Mouse (Mus musculus) megakaryocyte, embryonic 14.5 days (primary cell): ENCODE data around the gene Calm3. TPM values are rescaled to one million over a fixed set of nuclear protein-coding genes. Genes with fewer than 3 reads are reported as not detected.

Experiments
- H3K27me3 ChIP-seq: replicated peaks from 2 replicates; pipeline ENCODE3; 2012; ENCODE audit warnings: inconsistent platforms
- H3K36me3 ChIP-seq: replicated peaks from 2 replicates; pipeline ENCODE3; 2012; ENCODE audit warnings: low read length, inconsistent platforms, mixed read lengths
- H3K4me1 ChIP-seq: 2 replicates; pipeline ENCODE4 v1.6.1; 2012; ENCODE audit warnings: inconsistent platforms
- H3K4me3 ChIP-seq: replicated peaks from 2 replicates; pipeline ENCODE3; 2012; ENCODE audit warnings: moderate library complexity, mild to moderate bottlenecking, inconsistent platforms
- H3K9me3 ChIP-seq: 2 replicates; pipeline ENCODE4 v1.6.1; 2012; ENCODE audit warnings: inconsistent platforms
- FLI1 ChIP-seq: IDR thresholded peaks from 2 replicates; pipeline ENCODE4 v1.6.1; 2012; ENCODE audit warnings: low read length, inconsistent platforms, mixed read lengths
- GATA1 ChIP-seq: IDR thresholded peaks from 3 replicates; pipeline ENCODE4 v1.6.1; 2012; ENCODE audit warnings: mixed read lengths, low read length, inconsistent platforms, borderline replicate concordance
- polyA plus RNA-seq: library from polyadenylated mRNA; stranded (reverse); fragments of >175 nt; gene quantifications from 2 replicates; pipeline ENCODE4 v1.2.3, GENCODE M21; 2012; ENCODE audit warnings: low replicate concordance; ENCODE audit not compliant: insufficient read depth

Gene Calm3
- polyA plus RNA-seq, 1 experiment, result 866 TPM

- no peaks in the 10 kb centered on the region for H3K27me3 ChIP-seq
- H3K36me3 ChIP-seq, result peaks cover 99% of the 10 kb centered on the region
- TF ChIP-seq FLI1 (no peak), GATA1 (no peak)
- no peak overlapping the region for H3K4me3 ChIP-seq
- peaks cover 18% of the 10 kb centered on the region for H3K4me1 ChIP-seq
- H3K9me3 ChIP-seq, result no peaks in the 10 kb centered on the region
Measured at GRCm38 (mm10) chr7:16867488-16867887, 56.4 kb downstream of the Calm3 start.

Other genes starting within 250 kb of the Calm3 start
- 0.10 TPM in 1 of 2 replicates, not detected in the other for gene Ceacam15, start 248.4 kb downstream of the Calm3 start, polyA plus RNA-seq
- gene Ceacam9, start 202.2 kb downstream of the Calm3 start, polyA plus RNA-seq, result not detected in 2 replicates
- 1,190 and 1,969 TPM in 2 replicates for gene Ap2s1, start 185.7 kb downstream of the Calm3 start, polyA plus RNA-seq
- gene Slc1a5, start 142.8 kb downstream of the Calm3 start, polyA plus RNA-seq, result 35.2 and 52.2 TPM in 2 replicates
- gene Strn4, start 108.2 kb downstream of the Calm3 start, polyA plus RNA-seq, result 83.0 and 118 TPM in 2 replicates
- gene Fkrp, start 107.4 kb downstream of the Calm3 start, polyA plus RNA-seq, result 14.8 and 21.1 TPM in 2 replicates
- gene Prkd2, start 81.2 kb downstream of the Calm3 start, polyA plus RNA-seq, result 54.4 and 70.1 TPM in 2 replicates
- 3.3 and 10.9 TPM in 2 replicates for gene Dact3, start 48.8 kb downstream of the Calm3 start, polyA plus RNA-seq
- not detected in 2 replicates for gene Gng8, start 32.3 kb downstream of the Calm3 start, polyA plus RNA-seq
- 56.9 and 66.7 TPM in 2 replicates for gene Ptgir, start 17.6 kb downstream of the Calm3 start, polyA plus RNA-seq
- gene Pnmal2, start 20.6 kb upstream of the Calm3 start, polyA plus RNA-seq, result not detected in 2 replicates
- not detected in 2 replicates for gene Pnmal1, start 35.6 kb upstream of the Calm3 start, polyA plus RNA-seq
- 0.06 and 1.4 TPM in 2 replicates for gene Gm42372, start 59.0 kb upstream of the Calm3 start, polyA plus RNA-seq
- 2.9 and 5.3 TPM in 2 replicates for gene Ccdc8, start 68.6 kb upstream of the Calm3 start, polyA plus RNA-seq
- gene Ppp5c, start 103.8 kb upstream of the Calm3 start, polyA plus RNA-seq, result 55.6 and 70.0 TPM in 2 replicates
- 3.3 and 5.6 TPM in 2 replicates for gene Hif3a, start 138.3 kb upstream of the Calm3 start, polyA plus RNA-seq
- not detected in 2 replicates for gene Psg16, start 149.9 kb upstream of the Calm3 start, polyA plus RNA-seq
- not detected in 2 replicates for gene Ceacam3, start 226.2 kb upstream of the Calm3 start, polyA plus RNA-seq